Mouse (Mus musculus) CH12.LX (cell line): ENCODE measurements around the gene Fgfr2. TPM values are rescaled to one million over a fixed set of nuclear protein-coding genes. Genes with fewer than 3 reads are reported as not detected.
A peak's percentile ranks its signal among the peaks of the same experiment; 100 is the strongest.

Experiments used
- DNase-seq: peaks from one replicate; pipeline ENCODE4 v3.0.0-alpha.2; 2013; ENCODE audit errors: extremely low read depth
- H3K27ac ChIP-seq: 2 replicates; pipeline ENCODE4 v1.5.1; 2012; ENCODE audit warnings: low read depth, mild to moderate bottlenecking, control low read depth, moderate library complexity; ENCODE audit not compliant: insufficient read depth
- H3K27me3 ChIP-seq: replicated peaks from 2 replicates; pipeline ENCODE3; 2012; ENCODE audit warnings: inconsistent platforms
- H3K36me3 ChIP-seq, 2 experiments: replicated peaks in 1 of 2; 2 replicates each; pipeline versions ENCODE3 to v1.6.1; 2012; ENCODE audit warnings: inconsistent platforms in 1 of 2, low read length in 1 of 2, mild to moderate bottlenecking in 1 of 2, mixed read lengths in 1 of 2, moderate library complexity in 1 of 2; ENCODE audit not compliant: control insufficient read depth in 1 of 2, insufficient read depth in 1 of 2
- H3K4me1 ChIP-seq, 2 experiments: 2 replicates each; pipeline ENCODE4 v1.6.1; 2012; ENCODE audit warnings: inconsistent platforms in 1 of 2, moderate library complexity in 1 of 2; ENCODE audit not compliant: insufficient read depth in 2 of 2, control insufficient read depth in 1 of 2
- H3K4me2 ChIP-seq: 2 replicates; pipeline ENCODE4 v1.6.1; 2012; ENCODE audit warnings: low read depth, mild to moderate bottlenecking, control low read depth; ENCODE audit not compliant: poor library complexity, insufficient read depth, severe bottlenecking
- H3K4me3 ChIP-seq, 3 experiments: fragments of 150-350 bp in 1 of 3; sonication (generic) in 1 of 3; replicated peaks in 1 of 3; 2 replicates each; pipeline versions ENCODE3 to v1.5.1; 2011 to 2012; ENCODE audit warnings: low read depth in 2 of 3, low read length in 2 of 3, mild to moderate bottlenecking in 2 of 3, moderate library complexity in 2 of 3, control low read depth in 1 of 3, improper control_type of control experiment in 1 of 3, inconsistent platforms in 1 of 3, mixed read lengths in 1 of 3; ENCODE audit not compliant: poor library complexity in 1 of 3
- H3K79me2 ChIP-seq: replicated peaks from 2 replicates; pipeline ENCODE4 v1.6.1; 2012; ENCODE audit warnings: mild to moderate bottlenecking, moderate library complexity; ENCODE audit not compliant: control insufficient read depth, poor library complexity, insufficient read depth, severe bottlenecking; ENCODE audit errors: extremely low read depth
- H3K9ac ChIP-seq: 2 replicates; pipeline ENCODE4 v1.6.1; 2012; ENCODE audit warnings: low read depth, mild to moderate bottlenecking, control low read depth, moderate library complexity; ENCODE audit not compliant: insufficient read depth
- H3K9me3 ChIP-seq: replicated peaks from 2 replicates; pipeline ENCODE3; 2012; ENCODE audit warnings: low read length, inconsistent platforms, mixed read lengths
- BHLHE40 ChIP-seq: IDR thresholded peaks from 2 replicates; pipeline ENCODE4 v1.6.1; 2011; ENCODE audit warnings: mild to moderate bottlenecking, low read depth, low read length, improper control_type of control experiment
- CHD1 ChIP-seq: IDR thresholded peaks from 2 replicates; pipeline ENCODE4 v1.6.1; 2012; ENCODE audit warnings: low read depth, low read length, improper control_type of control experiment, inconsistent platforms
- ELF1 ChIP-seq: IDR thresholded peaks from 2 replicates; pipeline ENCODE4 v1.6.1; 2014; ENCODE audit warnings: low read depth, mild to moderate bottlenecking, inconsistent platforms, low read length, improper control_type of control experiment
- EP300 ChIP-seq: IDR thresholded peaks from 2 replicates; pipeline ENCODE4 v1.6.1; 2011; ENCODE audit warnings: low read length, improper control_type of control experiment
- ETS1 ChIP-seq: conservative IDR thresholded peaks from 2 replicates; pipeline ENCODE4 v1.6.1; 2012; ENCODE audit warnings: low read depth, mild to moderate bottlenecking, inconsistent platforms, low read length, improper control_type of control experiment, moderate library complexity
- HCFC1 ChIP-seq: IDR thresholded peaks from 2 replicates; pipeline ENCODE4 v1.6.1; 2012; ENCODE audit warnings: low read depth, mild to moderate bottlenecking, inconsistent platforms, low read length, improper control_type of control experiment
- IRF4 ChIP-seq: IDR thresholded peaks from 2 replicates; pipeline ENCODE4 v1.6.1; 2014; ENCODE audit warnings: low read depth, mild to moderate bottlenecking, inconsistent platforms, low read length, improper control_type of control experiment
- JUN ChIP-seq: IDR thresholded peaks from 2 replicates; pipeline ENCODE4 v1.6.1; 2011; ENCODE audit warnings: low read depth, mild to moderate bottlenecking, low read length, improper control_type of control experiment, moderate library complexity; ENCODE audit not compliant: insufficient read depth
- MAX ChIP-seq: IDR thresholded peaks from 2 replicates; pipeline ENCODE4 v1.6.1; 2011; ENCODE audit warnings: low read length, improper control_type of control experiment
- MEF2A ChIP-seq: IDR thresholded peaks from 2 replicates; pipeline ENCODE4 v1.6.1; 2014; ENCODE audit warnings: low read depth, mild to moderate bottlenecking, inconsistent platforms, low read length, improper control_type of control experiment, borderline replicate concordance
- NELFE ChIP-seq: IDR thresholded peaks from 2 replicates; pipeline ENCODE4 v1.6.1; 2011; ENCODE audit warnings: low read depth, low read length, improper control_type of control experiment
- NRF1 ChIP-seq: IDR thresholded peaks from 2 replicates; pipeline ENCODE4 v1.6.1; 2014; ENCODE audit warnings: low read depth, mild to moderate bottlenecking, inconsistent platforms, low read length, improper control_type of control experiment, moderate library complexity
- PAX5 ChIP-seq: IDR thresholded peaks from 2 replicates; pipeline ENCODE4 v1.6.1; 2012; ENCODE audit warnings: low read length, inconsistent platforms, mixed read lengths
- POLR2AphosphoS2 ChIP-seq: IDR thresholded peaks from 2 replicates; pipeline ENCODE4 v1.6.1; 2011; ENCODE audit warnings: low read depth, low read length, improper control_type of control experiment
- RCOR1 ChIP-seq: conservative IDR thresholded peaks from 2 replicates; pipeline ENCODE4 v1.6.1; 2012; ENCODE audit warnings: low read depth, mild to moderate bottlenecking, inconsistent platforms, low read length, improper control_type of control experiment
- SIN3A ChIP-seq: IDR thresholded peaks from 2 replicates; pipeline ENCODE4 v1.6.1; 2012; ENCODE audit warnings: low read length, improper control_type of control experiment, inconsistent platforms
- SMC3 ChIP-seq: IDR thresholded peaks from 2 replicates; pipeline ENCODE4 v1.6.1; 2011; ENCODE audit warnings: low read depth, low read length, improper control_type of control experiment
- TBP ChIP-seq: conservative IDR thresholded peaks from 2 replicates; pipeline ENCODE4 v1.6.1; 2011; ENCODE audit warnings: low read depth, low read length, improper control_type of control experiment
- TCF12 ChIP-seq: IDR thresholded peaks from 2 replicates; pipeline ENCODE4 v1.6.1; 2014; ENCODE audit warnings: low read depth, mild to moderate bottlenecking, inconsistent platforms, low read length, improper control_type of control experiment
- UBTF ChIP-seq: IDR thresholded peaks from 2 replicates; pipeline ENCODE4 v1.6.1; 2012; ENCODE audit warnings: low read depth, mild to moderate bottlenecking, inconsistent platforms, low read length, improper control_type of control experiment, moderate library complexity
- USF1 ChIP-seq: IDR thresholded peaks from 2 replicates; pipeline ENCODE4 v1.6.1; 2014; ENCODE audit warnings: low read depth, mild to moderate bottlenecking, inconsistent platforms, low read length, improper control_type of control experiment
- ZMIZ1 ChIP-seq: IDR thresholded peaks from 2 replicates; pipeline ENCODE4 v1.6.1; 2012; ENCODE audit warnings: low read depth, mild to moderate bottlenecking, inconsistent platforms, low read length, improper control_type of control experiment
- ZNF384 ChIP-seq: IDR thresholded peaks from 2 replicates; pipeline ENCODE4 v1.6.1; 2012; ENCODE audit warnings: low read depth, low read length, improper control_type of control experiment, inconsistent platforms
- dilution Hi-C: fragments of 300-500 bp; cut with MboI; formaldehyde crosslinking; loops from 2 replicates; pipeline ENCODE4 v1.14.3; 2020; ENCODE audit warnings: low sequenced_read_pairs; ENCODE audit not compliant: extremely low pct_unique_long_range_greater_than_20kb, extremely low pct_ligation_motif_present
- in situ Hi-C: fragments of 300-500 bp; cut with MboI; formaldehyde crosslinking; loops from 3 replicates; pipeline ENCODE4 v1.14.3; 2019; ENCODE audit warnings: low sequenced_read_pairs, low pct_ligation_motif_present, low pct_unique_long_range_greater_than_20kb, mixed read lengths
- polyA plus RNA-seq: library from polyadenylated mRNA; unstranded; fragments of >175 nt; gene quantifications from 2 replicates; pipeline ENCODE4 v1.2.1, GENCODE M21; 2012; ENCODE audit warnings: low read depth; ENCODE audit not compliant: insufficient read length
- total RNA-seq, 2 experiments: library from RNA; depleted of rRNA; stranded (reverse); fragments of 300-350 nt in 1 of 2; fragments of >200 nt in 1 of 2; gene quantifications; 2 replicates each; pipeline ENCODE4 v1.2.3; 2012 to 2014

Gene Fgfr2
- total and polyA plus RNA-seq, 3 experiments: not detected

- Histone ChIP-seq H3K27ac (no peak overlapping the region), H3K9me3 (no peaks in the 10 kb centered on the region), H3K4me1 (peaks cover 15 to 70% of the 10 kb centered on the region in 2 experiments)
- dilution Hi-C loops (no loop called here), in situ Hi-C loops (no loop called here)
- DNase-seq: no peak
- TF ChIP-seq NELFE (no peak), POLR2AphosphoS2 (no peak), RCOR1 (no peak), USF1 (no peak), PAX5 (no peak)
- TF ChIP-seq, all 38 proteins: peak for 0
- no peaks in the 10 kb centered on the region for H3K27me3 ChIP-seq
- no peak overlapping the region for H3K4me2 ChIP-seq
- H3K9ac ChIP-seq: no peak overlapping the region
- no peak overlapping the region for H3K4me3 ChIP-seq
- peaks cover 0 to 4% of the 10 kb centered on the region in 2 experiments for H3K36me3 ChIP-seq
- no peaks in the 10 kb centered on the region for H3K79me2 ChIP-seq
Measured at GRCm38 (mm10) chr7:132701412-132701811, 421.7 kb downstream of the Fgfr2 start.

- peaks cover 15 to 65% of the 10 kb centered on the region in 2 experiments for H3K4me1 ChIP-seq
- DNase-seq: peak; percentile 41
Measured at GRCm38 (mm10) chr7:132700107-132700506, 423.0 kb downstream of the Fgfr2 start.

GRCm38 (mm10) chr7:132699639-132700038, 423.5 kb downstream of the Fgfr2 start:
- Histone ChIP-seq H3K79me2 (no peaks in the 10 kb centered on the region), H3K27me3 (no peaks in the 10 kb centered on the region), H3K4me3 (no peak overlapping the region), H3K4me1 (peaks cover 15 to 62% of the 10 kb centered on the region in 2 experiments), H3K4me2 (no peak overlapping the region), H3K9ac (no peak overlapping the region), H3K27ac (peak overlapping the region; percentile 28; the same call in 1 of the 2 replicates), H3K9me3 (peaks cover 4% of the 10 kb centered on the region), H3K36me3 (peaks cover 0 to 3% of the 10 kb centered on the region in 2 experiments)
- peak; percentile 54 for DNase-seq
- in situ Hi-C loops: no loop called here
- dilution Hi-C loops: no loop called here
- TF ChIP-seq ELF1 (no peak), EP300 (no peak; the same call in 1 of the 2 replicates), ETS1 (no peak), ZNF384 (no peak), TBP (no peak), NRF1 (no peak), BHLHE40 (peak; percentile 65), HCFC1 (no peak), MAX (peak; percentile 70), SIN3A (no peak), TCF12 (peak; percentile 26; the same call in 1 of the 2 replicates), IRF4 (peak; percentile 45; the same call in 1 of the 2 replicates), SMC3 (no peak), MEF2A (no peak), UBTF (no peak), USF1 (peak; percentile 45), JUN (no peak), ZMIZ1 (no peak), CHD1 (no peak)

More at GRCm38 (mm10) chr7:132700107-132700506, 423.0 kb downstream of the Fgfr2 start:
- Histone ChIP-seq H3K4me2 (no peak overlapping the region), H3K27me3 (no peaks in the 10 kb centered on the region), H3K4me3 (no peak overlapping the region)
- dilution Hi-C loops (no loop called here), in situ Hi-C loops (no loop called here)
- TF ChIP-seq EP300 (no peak), ETS1 (peak; percentile 35; the same call in 1 of the 2 replicates), SMC3 (no peak), BHLHE40 (0 out of 2 replicates have a peak, but pooled peaks have one; percentile 13), RCOR1 (no peak), SIN3A (0 out of 2 replicates have a peak, but pooled peaks have one; percentile 32), NRF1 (no peak)
- TF ChIP-seq, all 38 proteins: peak for 3
- Histone ChIP-seq H3K27ac (peak overlapping the region; percentile 7; the same call in 1 of the 2 replicates), H3K9ac (no peak overlapping the region), H3K79me2 (no peaks in the 10 kb centered on the region), H3K36me3 (peaks cover 0 to under 1% of the 10 kb centered on the region in 2 experiments), H3K9me3 (no peaks in the 10 kb centered on the region)
